Mouse (Mus musculus) C2C12 (cell line): ENCODE measurements around the gene Slc26a8.

ENCODE experiments used
- CTCF ChIP-seq: IDR thresholded peaks from one replicate; pipeline ENCODE4 v1.5.1; 2011; ENCODE audit not compliant: control insufficient read depth, insufficient read depth, insufficient read length
- FOSL1 ChIP-seq: IDR thresholded peaks from one replicate; pipeline ENCODE4 v1.8.0; 2011; ENCODE audit warnings: mild to moderate bottlenecking, low read length; ENCODE audit not compliant: poor library complexity, insufficient read depth, severe bottlenecking
- MAX ChIP-seq: IDR thresholded peaks from one replicate; pipeline ENCODE4 v1.6.1; 2011; ENCODE audit warnings: mild to moderate bottlenecking, control low read depth
- USF1 ChIP-seq: IDR thresholded peaks from one replicate; pipeline ENCODE4 v1.6.1; 2011; ENCODE audit warnings: low read depth, mild to moderate bottlenecking, control low read depth, moderate library complexity

- TF ChIP-seq CTCF (no peak), MAX (no peak), USF1 (no peak), FOSL1 (no peak)
Observed at GRCm38 (mm10) chr17:28711237-28711636, 21.2 kb upstream of the Slc26a8 start.
